Mouse (Mus musculus) ES-E14 (cell line): ENCODE measurements at regions not wholly inside any gene's neighbourhood (a gene's known extent, or its start where the extent isn't known, plus 50 kb on each side); places are given as distances from the start of the nearest gene placed in this dataset.

Experiments
- DNase-seq: peaks from one replicate; pipeline ENCODE4 v3.0.0-alpha.2; 2013; ENCODE audit warnings: low read depth, low spot score
- H3K27ac ChIP-seq: 2 replicates; pipeline ENCODE4 v1.5.1; 2012; ENCODE audit warnings: low read depth, mild to moderate bottlenecking, low read length, moderate library complexity, mixed read lengths; ENCODE audit not compliant: poor library complexity, insufficient read depth, severe bottlenecking
- H3K36me3 ChIP-seq: 2 replicates; pipeline ENCODE4 v1.6.1; 2012; ENCODE audit warnings: mild to moderate bottlenecking, low read length, moderate library complexity, mixed read lengths; ENCODE audit not compliant: control insufficient read depth, poor library complexity, insufficient read depth, severe bottlenecking
- H3K4me1 ChIP-seq, 2 experiments: fragments of 150-350 bp in 1 of 2; sonication (generic) in 1 of 2; 2 replicates each; pipeline ENCODE4 v1.6.1; 2012; ENCODE audit warnings: low read length in 2 of 2, mild to moderate bottlenecking in 1 of 2, mixed read lengths in 1 of 2; ENCODE audit not compliant: control insufficient read depth in 2 of 2, insufficient read depth in 2 of 2, poor library complexity in 1 of 2
- H3K4me3 ChIP-seq, 2 experiments: fragments of 150-350 bp in 1 of 2; sonication (generic) in 1 of 2; 2 replicates each; pipeline ENCODE4 v1.5.1; 2012; ENCODE audit warnings: low read length in 2 of 2, low read depth in 1 of 2, mild to moderate bottlenecking in 1 of 2, mixed read lengths in 1 of 2; ENCODE audit not compliant: insufficient read depth in 1 of 2, poor library complexity in 1 of 2, severe bottlenecking in 1 of 2
- H3K9ac ChIP-seq: 2 replicates; pipeline ENCODE4 v1.6.1; 2012; ENCODE audit warnings: low read depth, mild to moderate bottlenecking, low read length, mixed read lengths; ENCODE audit not compliant: poor library complexity, insufficient read depth, severe bottlenecking
- H3K9me3 ChIP-seq: fragments of 150-350 bp; sonication (generic); 2 replicates; pipeline ENCODE4 v1.6.1; 2012; ENCODE audit warnings: low read depth, mild to moderate bottlenecking, low read length; ENCODE audit not compliant: control insufficient read depth, insufficient read depth
- CHD2 ChIP-seq: IDR thresholded peaks from 2 replicates; pipeline ENCODE4 v1.6.1; 2014; ENCODE audit warnings: mild to moderate bottlenecking, low read depth, low read length, inconsistent platforms
- HCFC1 ChIP-seq: IDR thresholded peaks from 2 replicates; pipeline ENCODE4 v1.6.1; 2012; ENCODE audit warnings: low read length, inconsistent platforms, borderline replicate concordance; ENCODE audit not compliant: insufficient read depth
- MAFK ChIP-seq: IDR thresholded peaks from 2 replicates; pipeline ENCODE4 v1.6.1; 2014; ENCODE audit warnings: mild to moderate bottlenecking, low read depth, low read length, inconsistent platforms; ENCODE audit not compliant: insufficient read depth
- ZC3H11A ChIP-seq: IDR thresholded peaks from 2 replicates; pipeline ENCODE4 v1.6.1; 2012; ENCODE audit warnings: low read depth, mild to moderate bottlenecking, inconsistent platforms, low read length, borderline replicate concordance
- ZNF384 ChIP-seq: IDR thresholded peaks from 2 replicates; pipeline ENCODE4 v1.6.1; 2012; ENCODE audit warnings: low read depth, low read length, inconsistent platforms
- in situ Hi-C, 2 experiments: fragments of 600-800 bp; cut with MboI; formaldehyde crosslinking; loops; one replicate each; pipeline ENCODE4 v1.15.1; 2025; ENCODE audit warnings: low sequenced_read_pairs in 2 of 2, inconsistent platforms in 1 of 2; ENCODE audit not compliant: unreplicated experiment in 2 of 2

DNA sequence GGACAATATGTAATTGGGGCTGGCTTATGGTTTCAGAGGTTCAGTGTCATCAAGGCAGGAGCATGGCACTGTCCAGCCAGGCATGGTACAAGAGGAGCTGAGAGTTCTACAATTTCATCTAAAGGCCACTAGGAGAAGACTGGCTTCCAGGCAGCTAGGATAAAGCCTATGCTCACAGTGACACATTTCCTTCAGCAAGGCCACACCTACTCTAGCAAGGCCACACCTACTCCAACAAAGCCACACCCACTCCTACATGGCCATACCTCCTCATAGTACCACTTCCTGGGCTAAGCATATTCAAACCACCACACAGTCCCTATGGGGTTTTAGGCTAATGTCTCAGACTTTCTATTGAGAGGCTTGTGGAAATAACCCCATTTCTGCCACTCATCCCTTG is 285.1 kb downstream of the Cog6 start:
- Histone ChIP-seq H3K4me3 (no peak overlapping the region), H3K9me3 (no peaks in the 10 kb centered on the region), H3K4me1 (0 out of 4 replicates have a peak, but pooled peaks cover 0 to 2% of the 10 kb centered on the region in 2 experiments), H3K27ac (no peak overlapping the region), H3K9ac (no peak overlapping the region), H3K36me3 (no peaks in the 10 kb centered on the region)
- TF ChIP-seq ZNF384 = no peak
- TF ChIP-seq ZC3H11A = no peak
- TF ChIP-seq HCFC1 = no peak
- TF ChIP-seq CHD2 = no peak
- in situ Hi-C loops = no loop called here
- no peak for DNase-seq

DNA sequence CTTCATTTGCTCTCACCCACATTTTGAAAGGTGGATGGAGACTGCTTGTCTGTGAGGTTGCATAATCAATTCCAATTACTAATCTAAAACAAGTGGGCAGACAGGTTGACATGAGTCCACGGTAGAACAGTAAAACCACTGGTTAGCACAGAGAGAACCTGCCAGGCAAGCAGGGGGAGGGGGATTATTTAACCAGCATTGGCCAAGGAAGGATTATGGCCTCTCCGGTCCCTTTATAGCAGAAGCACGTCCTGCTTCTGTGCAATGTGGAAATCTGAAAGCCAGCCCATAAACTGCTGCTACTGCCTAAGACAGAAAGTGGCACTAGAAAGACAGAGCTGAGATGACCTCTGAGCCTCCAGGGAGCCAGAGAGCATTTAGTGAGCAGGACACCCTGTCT is 285.5 kb downstream of the Cog6 start:
- in situ Hi-C loops = no loop called here
- no peaks in the 10 kb centered on the region for H3K36me3 ChIP-seq
- H3K27ac ChIP-seq = no peak overlapping the region
- 0 out of 4 replicates have a peak, but pooled peaks cover 0 to 2% of the 10 kb centered on the region in 2 experiments for H3K4me1 ChIP-seq
- TF ChIP-seq HCFC1 (no peak), ZNF384 (no peak), CHD2 (no peak), ZC3H11A (no peak), MAFK (no peak)
- no peak for DNase-seq
- no peak overlapping the region for H3K9ac ChIP-seq
- no peak overlapping the region for H3K4me3 ChIP-seq
- H3K9me3 ChIP-seq = no peaks in the 10 kb centered on the region

DNA sequence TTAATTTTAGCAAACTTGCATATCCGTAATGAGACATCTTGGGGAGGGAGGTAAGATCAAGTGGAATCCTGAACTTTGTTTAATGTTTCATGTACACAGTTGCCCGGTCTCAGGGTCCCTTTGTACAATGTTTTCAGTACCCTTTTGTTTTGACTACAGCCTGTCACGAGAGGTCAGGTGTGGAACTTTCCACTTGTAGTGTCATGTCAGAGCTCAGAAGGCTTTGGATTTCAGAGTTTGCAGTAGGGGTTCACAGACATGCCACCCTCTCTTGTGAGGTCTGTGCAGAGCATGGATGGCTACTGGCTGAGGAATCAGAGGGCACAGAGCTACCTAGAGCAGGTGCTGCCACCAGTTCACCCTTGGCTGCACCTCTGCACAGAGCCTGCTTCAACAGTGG is 287.3 kb downstream of the Cog6 start:
- H3K27ac ChIP-seq = no peak overlapping the region
- no peak for DNase-seq
- no peak overlapping the region for H3K4me3 ChIP-seq
- TF ChIP-seq CHD2 (no peak), ZNF384 (no peak), HCFC1 (no peak), ZC3H11A (no peak), MAFK (no peak)
- no peaks in the 10 kb centered on the region for H3K36me3 ChIP-seq
- in situ Hi-C loops = no loop called here
- H3K4me1 ChIP-seq = 0 out of 4 replicates have a peak, but pooled peaks cover 0 to 2% of the 10 kb centered on the region in 2 experiments
- H3K9ac ChIP-seq = no peak overlapping the region
- no peaks in the 10 kb centered on the region for H3K9me3 ChIP-seq

DNA sequence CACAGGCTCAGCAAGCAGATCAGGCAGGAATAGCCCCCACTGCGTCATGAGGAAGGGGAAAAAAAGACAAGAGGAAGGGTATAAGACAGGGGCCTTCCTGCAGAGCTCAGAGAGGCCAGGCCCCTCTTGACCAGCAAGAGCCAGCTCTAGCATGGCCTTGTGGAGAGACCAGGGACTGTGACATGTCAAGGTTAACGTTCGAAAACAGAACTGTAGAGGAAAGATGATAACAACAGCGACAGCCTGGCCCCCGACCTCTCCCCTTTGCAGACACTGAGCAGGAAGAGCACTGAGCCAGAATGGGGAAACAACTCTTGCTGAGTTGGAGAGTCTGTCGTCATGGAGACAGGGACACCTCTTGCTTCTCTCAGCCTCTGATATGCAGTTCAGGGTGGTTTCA is 288.2 kb downstream of the Cog6 start:
- Histone ChIP-seq H3K4me3 (no peak overlapping the region), H3K9ac (no peak overlapping the region), H3K4me1 (0 out of 4 replicates have a peak, but pooled peaks cover 0 to 2% of the 10 kb centered on the region in 2 experiments), H3K27ac (no peak overlapping the region), H3K36me3 (no peaks in the 10 kb centered on the region), H3K9me3 (no peaks in the 10 kb centered on the region)
- DNase-seq = no peak
- in situ Hi-C loops = no loop called here
- TF ChIP-seq ZC3H11A (no peak), ZNF384 (no peak), CHD2 (no peak), HCFC1 (no peak), MAFK (no peak)

DNA sequence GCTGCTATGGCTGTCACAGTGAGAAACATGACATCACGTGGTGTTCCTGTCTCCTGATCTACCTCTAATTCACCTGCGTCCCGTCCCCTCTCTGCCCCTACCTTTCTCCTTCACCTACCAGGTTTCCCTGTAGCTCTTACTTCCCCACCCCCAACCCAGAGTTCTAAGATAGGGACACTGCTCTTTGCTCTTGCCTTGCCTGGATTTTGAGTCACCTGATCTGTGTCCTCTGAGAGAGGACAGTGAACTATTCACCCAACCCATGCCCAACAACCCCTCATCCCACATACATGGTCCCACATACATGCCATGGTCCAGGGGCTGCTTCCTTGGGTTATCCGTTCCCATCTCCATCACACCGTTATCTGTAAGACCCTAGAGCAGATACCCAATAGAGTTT is 288.6 kb downstream of the Cog6 start:
- Histone ChIP-seq H3K9ac (no peak overlapping the region), H3K4me1 (0 out of 4 replicates have a peak, but pooled peaks cover 0 to 2% of the 10 kb centered on the region in 2 experiments), H3K9me3 (no peaks in the 10 kb centered on the region), H3K36me3 (no peaks in the 10 kb centered on the region), H3K27ac (no peak overlapping the region), H3K4me3 (no peak overlapping the region)
- in situ Hi-C loops = no loop called here
- DNase-seq = no peak
- TF ChIP-seq CHD2 (no peak), HCFC1 (no peak), ZNF384 (no peak), MAFK (no peak)
